In genomic region chr2:57109926-57110325, GRCm38 (mm10) we compare ENCODE assay signal across 23 mouse cellular contexts. TPM values are rescaled to one million over a fixed set of nuclear protein-coding genes. Genes with fewer than 3 reads are reported as not detected.
A peak's percentile ranks its signal among the peaks of the same experiment; 100 is the strongest.
DNase-seq lines count a peak whose midpoint lies in the region; ATAC-seq and TF ChIP-seq lines count a peak whose summit lies in the region.
"Had no signal": no experiment of that assay in that cellular context is flagged by ENCODE, and none has a peak within 500 bp of the region (broad histone marks: within the 10 kb centered on the region; RNA-seq: fewer than 3 reads in every experiment).

No protein-coding gene starts in this region.

- peaks cover 5% of the 10 kb centered on the region for H3K79me3 ChIP-seq in C2C12 (ENCODE audit: low read depth)

- no peak overlapping the region for H3ac ChIP-seq in C2C12 (ENCODE audit: control insufficient read depth, insufficient read length, low read depth)

- intact Hi-C loops in heart, postnatal 14 days (cut with DNase I): no loop called here

- peak overlapping the region; percentile 46; the same call in 1 of the 2 replicates for H3K9ac ChIP-seq in hindbrain, embryonic 13.5 days
- H3K9ac ChIP-seq in neural tube, embryonic 11.5 days (ENCODE audit: low read length): no peak overlapping the region
- H3K9ac ChIP-seq: embryonic facial prominence, embryonic 12.5 days; heart, embryonic 12.5 days; kidney, embryonic 15.5 days; limb, embryonic 13.5 days; liver, embryonic 13.5 days had no signal

- DNase-seq in heart, embryonic 10.5 days (ENCODE audit: low spot score): peak; percentile 74
- DNase-seq in heart, postnatal 14 days: no peak
- DNase-seq in neural tube, embryonic 11.5 days (ENCODE audit: low spot score): peak; percentile 38
- no peak for DNase-seq in urinary bladder, postnatal 4 days (ENCODE audit: low spot score in 2 of 2)
- no peak for DNase-seq in MN1 (ENCODE audit: low spot score)
- DNase-seq in ovary, postnatal 10 days (ENCODE audit: low spot score): no peak
- DNase-seq: adrenal gland, adult 2 months; B cell, adult 2 months; cerebellum, adult 8-10 months; gastrocnemius, adult 2 months; heart, postnatal 4 days; liver, embryonic 13.5 days; right cerebral cortex, adult 18-20 months; thymus, postnatal 36 days had no signal

- no peaks in the 10 kb centered on the region for H3K9me3 ChIP-seq in heart, embryonic 10.5 days
- H3K9me3 ChIP-seq in hindbrain, embryonic 13.5 days: no peaks in the 10 kb centered on the region
- no peaks in the 10 kb centered on the region for H3K9me3 ChIP-seq in neural tube, embryonic 11.5 days (ENCODE audit: control insufficient read depth, low read length)
- H3K9me3 ChIP-seq: embryonic facial prominence, embryonic 12.5 days; kidney, embryonic 15.5 days; limb, embryonic 13.5 days; liver, embryonic 13.5 days had no signal

- peaks cover 90% of the 10 kb centered on the region for H3K27me3 ChIP-seq in heart, embryonic 10.5 days (ENCODE audit: insufficient read depth, poor library complexity, severe bottlenecking)
- H3K27me3 ChIP-seq in C2C12 (ENCODE audit: control insufficient read depth, insufficient read depth, insufficient read length): no peaks in the 10 kb centered on the region
- H3K27me3 ChIP-seq in hindbrain, embryonic 13.5 days: peaks cover 90% of the 10 kb centered on the region
- H3K27me3 ChIP-seq in neural tube, embryonic 11.5 days (ENCODE audit: control insufficient read depth, insufficient read depth, low read length): peaks cover 93% of the 10 kb centered on the region

- 2% methylated on average over 14 of the region's 14 CpGs for WGBS in heart, embryonic 10.5 days
- 3% methylated on average over 14 of the region's 14 CpGs for WGBS in hindbrain, embryonic 13.5 days
- under 1% methylated on average over 14 of the region's 14 CpGs for WGBS in neural tube, embryonic 11.5 days

- H3K4me3 ChIP-seq in heart, embryonic 10.5 days: no peak overlapping the region
- peak overlapping the region; percentile 11 for H3K4me3 ChIP-seq in C2C12 (ENCODE audit: insufficient read depth, poor library complexity, severe bottlenecking)
- H3K4me3 ChIP-seq in hindbrain, embryonic 13.5 days: peak overlapping the region; percentile 14
- no peak overlapping the region for H3K4me3 ChIP-seq in neural tube, embryonic 11.5 days (ENCODE audit: low read depth, low read length)
- H3K4me3 ChIP-seq: embryonic facial prominence, embryonic 12.5 days; erythroblast, embryonic 14.5 days; gastrocnemius, adult 2 months; heart, embryonic 12.5 days; kidney, embryonic 15.5 days; limb, embryonic 13.5 days; liver, embryonic 13.5 days had no signal

- H3K27ac ChIP-seq in heart, embryonic 10.5 days: no peak overlapping the region
- H3K27ac ChIP-seq in hindbrain, embryonic 13.5 days: peak overlapping the region; percentile 19; the same call in 1 of the 2 replicates
- H3K27ac ChIP-seq in neural tube, embryonic 11.5 days (ENCODE audit: low read depth, low read length): no peak overlapping the region
- H3K27ac ChIP-seq: embryonic facial prominence, embryonic 12.5 days; gastrocnemius, adult 2 months; kidney, embryonic 15.5 days; limb, embryonic 13.5 days; liver, embryonic 13.5 days; macrophage had no signal

- TF ChIP-seq CTCF in C2C12 (IDR thresholded peaks at IDR 0.05; ENCODE audit: control insufficient read depth, insufficient read depth, insufficient read length): no peak

- H3K36me3 ChIP-seq in heart, embryonic 10.5 days: no peaks in the 10 kb centered on the region
- peaks cover 24% of the 10 kb centered on the region for H3K36me3 ChIP-seq in C2C12 (ENCODE audit: control insufficient read depth, insufficient read depth)
- no peaks in the 10 kb centered on the region for H3K36me3 ChIP-seq in hindbrain, embryonic 13.5 days
- no peaks in the 10 kb centered on the region for H3K36me3 ChIP-seq in neural tube, embryonic 11.5 days (ENCODE audit: control insufficient read depth, insufficient read depth, low read length)
- H3K36me3 ChIP-seq: embryonic facial prominence, embryonic 12.5 days; heart, embryonic 12.5 days; kidney, embryonic 15.5 days; limb, embryonic 13.5 days; liver, embryonic 13.5 days had no signal

- H3K79me2 ChIP-seq in C2C12 (ENCODE audit: control insufficient read depth, insufficient read depth): peaks cover 18% of the 10 kb centered on the region

- H3K4me1 ChIP-seq in heart, embryonic 10.5 days: peaks cover 7% of the 10 kb centered on the region; the same call in 1 of the 2 replicates
- H3K4me1 ChIP-seq in hindbrain, embryonic 13.5 days (replicated peaks): peaks cover 40% of the 10 kb centered on the region
- H3K4me1 ChIP-seq in neural tube, embryonic 11.5 days (ENCODE audit: control insufficient read depth, insufficient read depth, low read length): peaks cover 4% of the 10 kb centered on the region; the same call in 1 of the 2 replicates

- peak overlapping the region; percentile 22; the same call in 1 of the 2 replicates for H3K4me2 ChIP-seq in hindbrain, embryonic 13.5 days
- H3K4me2 ChIP-seq in neural tube, embryonic 11.5 days (ENCODE audit: low read depth): no peak overlapping the region
- H3K4me2 ChIP-seq: embryonic facial prominence, embryonic 12.5 days; heart, embryonic 12.5 days; kidney, embryonic 15.5 days; limb, embryonic 13.5 days; liver, embryonic 13.5 days had no signal

- no peak for ATAC-seq in hindbrain, embryonic 13.5 days (ENCODE audit: low FRiP score)
- no peak for ATAC-seq in neural tube, embryonic 11.5 days (ENCODE audit: insufficient read depth, low FRiP score, low TSS enrichment)
- ATAC-seq: intestine, embryonic 16.5 days had no signal

TF ChIP-seq in C2C12, 6 proteins besides CTCF, POLR2A, EP300 and RAD21:
- TF ChIP-seq CEBPB (IDR thresholded peaks at IDR 0.05; ENCODE audit: low read depth): no peak
- TF ChIP-seq MYOG (IDR thresholded peaks at IDR 0.05; ENCODE audit: control insufficient read depth, extremely low read depth, insufficient read length): no peak
- no peak for TF ChIP-seq MAX (IDR thresholded peaks at IDR 0.05)
- no peak for TF ChIP-seq USF1 (IDR thresholded peaks at IDR 0.05; ENCODE audit: low read depth)
- no peak for TF ChIP-seq MYOD1 (IDR thresholded peaks at IDR 0.05; ENCODE audit: control insufficient read depth, insufficient read length, low read depth)
- TF ChIP-seq FOSL1 (IDR thresholded peaks at IDR 0.05; ENCODE audit: insufficient read depth, low read length, poor library complexity, severe bottlenecking): no peak

RNA-seq across cellular contexts. Expression of gene Nr4a2, which starts 13.9 kb away (rescaled TPM):
- polyA plus RNA-seq in heart, embryonic 10.5 days (2016; fragmentation: Nextera tagmentation; extraction: Ambion mirVana): 2.3 and 3.4 TPM in 2 replicates
- total RNA-seq in heart, postnatal 14 days (2021): 1 to 10 TPM; 1.7 to 1.9 TPM
- polyA plus RNA-seq in C2C12 (2012; fragmentation: generic; extraction: Trizol): 8.0 TPM
- 25.7 and 28.6 TPM in 2 replicates for polyA plus RNA-seq in hindbrain, embryonic 13.5 days (2015; fragmentation: Nextera tagmentation; extraction: Ambion mirVana)
- polyA plus RNA-seq in neural tube, embryonic 11.5 days (2014; fragmentation: Nextera tagmentation; extraction: Ambion mirVana): 6.0 and 6.1 TPM in 2 replicates

Comparison
In these comparisons a context has a peak if more than half of its experiments do, and no peak if none do; other contexts are left out.
1. DNase-seq: peak in heart, embryonic 10.5 days (single experiment) and neural tube, embryonic 11.5 days (single experiment); none in heart, postnatal 14 days (0 of 2), urinary bladder, postnatal 4 days (0 of 2), MN1 (single experiment) and ovary, postnatal 10 days (single experiment).
2. H3K4me3 ChIP-seq: peak in C2C12 (single experiment) and hindbrain, embryonic 13.5 days (single experiment); none in heart, embryonic 10.5 days (single experiment) and neural tube, embryonic 11.5 days (single experiment).